Mouse (Mus musculus) adrenal gland, adult 8-10 months (tissue): ENCODE results near the gene Serpina3b. TPM values are rescaled to one million over a fixed set of nuclear protein-coding genes. Genes with fewer than 3 reads are reported as not detected.
"Not testable (repeated sequence)": the region's sequence is repeated elsewhere in the genome, so short reads cannot be mapped to it uniquely, and the experiment has no call there.

Experiments
- DNase-seq: peaks from one replicate; pipeline ENCODE4 v3.0.0; 2022
- total RNA-seq, 4 experiments: library from RNA; stranded (reverse); gene quantifications; 2 replicates each; pipeline ENCODE4 v1.2.4; 2022

The Serpina3b gene
- under 1 TPM in 3 of 4 experiments, not detected in 1; 0.15 to 0.40 (median 0.20) TPM for total RNA-seq

GRCm38 (mm10) chr12:104127696-104128095 lies at the start of gene Serpina3b:
Gene Serpina3b, plus strand, starts transcription at chr12:104127996.
- DNase-seq: no peak

- no peak for DNase-seq
Measured at GRCm38 (mm10) chr12:104090119-104090518, 37.7 kb upstream of the Serpina3b start.

GRCm38 (mm10) chr12:104091303-104091702 lies 36.5 kb upstream of the Serpina3b start:
- no peak for DNase-seq

- DNase-seq: peak; percentile 22
Measured at GRCm38 (mm10) chr12:104100768-104101167, 27.0 kb upstream of the Serpina3b start, which contains the start of gene Serpina5. Gene Serpina5, plus strand, starts transcription at chr12:104101113.

GRCm38 (mm10) chr12:104105847-104106246 lies 21.9 kb upstream of the Serpina3b start:
- no peak for DNase-seq

GRCm38 (mm10) chr12:104106919-104107318 lies 20.9 kb upstream of the Serpina3b start:
- DNase-seq: no peak

GRCm38 (mm10) chr12:104108507-104108906 lies 19.3 kb upstream of the Serpina3b start:
- DNase-seq: no peak

- DNase-seq: not testable (repeated sequence)
Measured at GRCm38 (mm10) chr12:104112333-104112732, 15.5 kb upstream of the Serpina3b start, which contains the start of gene Serpina3a. Gene Serpina3a, plus strand, starts transcription at chr12:104112724.

- no peak for DNase-seq
Measured at GRCm38 (mm10) chr12:104114921-104115579, 12.7 kb upstream of the Serpina3b start.

GRCm38 (mm10) chr12:104123097-104123496 lies 4.7 kb upstream of the Serpina3b start:
- DNase-seq: no peak

- no peak for DNase-seq
Measured at GRCm38 (mm10) chr12:104123996-104124395, 3.8 kb upstream of the Serpina3b start.

- no peak for DNase-seq
Measured at GRCm38 (mm10) chr12:104125021-104125560, 2.7 kb upstream of the Serpina3b start.

GRCm38 (mm10) chr12:104131041-104131440 lies 3.2 kb downstream of the Serpina3b start:
- no peak for DNase-seq

GRCm38 (mm10) chr12:104138216-104138615 lies 10.4 kb downstream of the Serpina3b start:
- DNase-seq: no peak

- DNase-seq: no peak
Measured at GRCm38 (mm10) chr12:104140543-104141103, 12.8 kb downstream of the Serpina3b start.

- no peak for DNase-seq
Measured at GRCm38 (mm10) chr12:104141506-104141905, 13.7 kb downstream of the Serpina3b start.

GRCm38 (mm10) chr12:104142427-104142826 lies 14.6 kb downstream of the Serpina3b start:
- DNase-seq: no peak

GRCm38 (mm10) chr12:104143286-104143685 lies 15.5 kb downstream of the Serpina3b start:
- DNase-seq: no peak

- DNase-seq: peak; percentile 34
Measured at GRCm38 (mm10) chr12:104145571-104145970, 17.8 kb downstream of the Serpina3b start.

- DNase-seq: no peak
Measured at GRCm38 (mm10) chr12:104151989-104152388, 24.2 kb downstream of the Serpina3b start.

GRCm38 (mm10) chr12:104153041-104153645 lies 25.3 kb downstream of the Serpina3b start:
- DNase-seq: no peak

- DNase-seq: no peak
Measured at GRCm38 (mm10) chr12:104153656-104154055, 25.9 kb downstream of the Serpina3b start, which contains the start of gene Serpina3c. Gene Serpina3c, minus strand, starts transcription at chr12:104153870.

- DNase-seq: peak; percentile 67
Measured at GRCm38 (mm10) chr12:104174747-104175146, 47.0 kb downstream of the Serpina3b start.
